Mouse (Mus musculus): ENCODE measurements around the gene Trpm7.

Trpm7 gene

DNA sequence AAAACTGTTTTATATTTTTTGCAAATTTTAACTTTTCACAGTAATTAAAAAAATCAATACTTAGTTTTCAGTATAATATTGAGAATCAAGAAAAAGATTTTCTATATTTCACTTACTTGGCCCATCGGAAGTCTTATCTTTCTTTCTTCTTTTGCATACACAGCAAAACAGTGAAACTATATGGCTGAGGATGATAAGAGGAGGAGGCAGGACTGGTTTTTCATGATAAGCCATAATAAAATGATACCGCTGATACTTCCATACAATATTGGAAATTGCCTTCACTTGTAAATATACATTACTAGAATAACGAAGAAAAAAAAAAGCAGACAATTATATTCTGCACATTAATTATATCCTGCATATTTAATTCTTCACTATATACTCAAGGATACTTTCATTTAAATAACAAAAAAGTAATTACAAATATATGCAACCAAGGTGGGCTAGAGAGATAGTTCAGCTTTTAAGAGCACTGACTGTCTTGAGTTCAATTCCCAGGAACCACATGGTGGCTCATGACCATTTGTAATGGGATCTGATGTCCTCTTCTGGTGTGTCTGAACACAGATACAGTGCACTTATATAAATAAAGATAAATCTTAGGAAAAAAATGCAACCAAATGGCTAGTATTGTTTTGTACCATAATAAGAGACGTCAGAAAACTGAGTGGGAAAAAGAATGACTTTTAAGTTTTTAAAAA, 59.2 kb downstream of the Trpm7 start:
- no peak for DNase-seq (ENCODE audit: low spot score in 2 of 2)

DNA sequence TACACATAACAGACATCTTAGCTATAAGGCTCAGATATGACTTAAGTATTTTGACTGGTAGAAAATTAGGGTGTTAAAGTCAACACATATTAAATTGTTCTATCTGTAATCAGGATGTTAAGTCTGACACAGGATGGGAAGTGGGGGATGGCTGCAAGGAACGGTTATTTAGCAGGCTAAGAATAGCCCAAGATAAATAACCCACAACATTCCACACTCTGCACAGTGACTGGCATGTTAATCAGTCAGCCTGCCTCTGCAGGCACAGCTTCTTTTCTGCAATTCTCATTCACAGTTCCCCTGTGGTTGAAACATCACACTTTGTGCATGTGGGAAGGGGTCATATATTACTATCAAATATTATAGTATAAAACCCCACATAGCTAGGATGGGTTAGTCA, 60.2 kb downstream of the Trpm7 start:
- no peak for DNase-seq (ENCODE audit: low spot score in 2 of 2)

DNA sequence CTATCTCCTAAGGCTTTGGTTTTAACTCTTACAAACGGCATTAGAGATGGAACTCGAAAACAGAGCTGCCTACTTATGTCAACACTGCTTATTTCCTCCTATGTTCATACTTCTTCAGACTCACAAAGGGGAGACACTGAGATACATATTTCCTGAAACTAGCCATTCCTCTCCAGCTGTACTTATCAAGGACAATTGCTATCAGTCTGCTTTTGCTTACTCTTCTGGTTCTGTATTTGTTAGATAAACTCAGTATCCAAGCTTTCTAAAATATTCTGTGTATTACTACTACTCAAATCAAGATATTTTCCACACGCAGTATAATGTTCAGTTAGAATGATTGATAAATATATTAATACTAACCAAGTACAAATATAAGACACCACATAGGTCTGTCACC, 74.0 kb downstream of the Trpm7 start:
- no peak for DNase-seq (ENCODE audit: low spot score in 2 of 2)

DNA sequence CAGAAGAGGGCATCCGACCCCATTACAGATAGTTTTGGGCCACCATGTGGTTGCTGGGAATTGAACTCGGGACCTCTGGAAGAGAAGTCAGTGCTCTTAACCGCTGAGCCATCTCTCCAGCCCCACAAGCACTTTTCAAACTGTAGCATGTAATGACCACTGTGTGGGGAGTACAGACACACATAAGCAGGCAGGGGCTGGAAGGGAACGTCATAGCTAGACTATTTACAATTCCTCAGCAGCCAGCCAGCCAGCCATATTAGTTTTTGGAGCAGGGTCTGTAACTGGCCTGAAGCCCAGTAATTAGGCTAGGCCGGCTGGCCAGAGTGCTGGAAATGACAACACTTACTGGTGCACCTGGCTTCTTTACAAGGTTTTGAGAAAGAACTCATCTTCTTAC, 77.6 kb downstream of the Trpm7 start:
- DNase-seq (ENCODE audit: low spot score in 2 of 2) = no peak

DNA sequence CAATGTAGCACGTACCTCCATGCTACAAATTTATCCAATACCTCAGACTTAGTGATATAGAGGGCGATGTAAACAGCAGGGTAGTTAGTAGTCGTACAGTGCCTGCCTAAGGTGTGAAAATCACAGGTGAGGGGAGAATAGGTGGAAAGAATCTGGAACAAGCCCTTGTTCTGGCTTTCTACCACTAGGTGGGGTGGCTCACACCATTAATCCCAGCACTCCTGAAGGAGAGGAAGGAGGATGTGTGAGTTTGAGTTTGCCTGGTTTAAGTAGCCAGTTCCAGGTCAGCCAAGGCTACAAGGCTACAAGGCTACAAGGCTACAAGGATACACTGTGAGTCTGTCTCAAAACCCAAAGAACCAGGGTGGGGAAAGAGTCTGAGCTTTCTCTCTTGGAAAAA, 80.3 kb downstream of the Trpm7 start:
- no peak for DNase-seq (ENCODE audit: low spot score in 2 of 2)

DNA sequence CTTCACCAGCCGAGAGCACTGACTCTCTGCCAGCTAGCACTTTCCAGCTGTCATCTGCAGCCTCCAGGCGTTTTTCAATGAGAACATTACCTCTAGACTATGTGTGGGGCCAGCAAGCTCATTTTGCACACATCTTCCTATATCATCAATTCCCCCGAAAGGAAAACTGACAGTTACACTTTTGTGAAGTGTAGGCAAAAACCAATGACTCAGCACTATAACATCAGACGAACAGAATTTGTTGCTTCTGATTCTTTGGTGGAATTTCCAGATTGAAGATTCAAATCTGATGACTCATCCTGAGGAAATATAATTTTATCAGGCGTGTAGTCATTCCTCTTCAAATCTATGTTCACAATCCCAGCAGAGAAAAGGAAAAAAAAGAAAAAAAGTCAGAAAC, 83.4 kb downstream of the Trpm7 start:
- DNase-seq (ENCODE audit: low spot score in 2 of 2) = no peak

DNA sequence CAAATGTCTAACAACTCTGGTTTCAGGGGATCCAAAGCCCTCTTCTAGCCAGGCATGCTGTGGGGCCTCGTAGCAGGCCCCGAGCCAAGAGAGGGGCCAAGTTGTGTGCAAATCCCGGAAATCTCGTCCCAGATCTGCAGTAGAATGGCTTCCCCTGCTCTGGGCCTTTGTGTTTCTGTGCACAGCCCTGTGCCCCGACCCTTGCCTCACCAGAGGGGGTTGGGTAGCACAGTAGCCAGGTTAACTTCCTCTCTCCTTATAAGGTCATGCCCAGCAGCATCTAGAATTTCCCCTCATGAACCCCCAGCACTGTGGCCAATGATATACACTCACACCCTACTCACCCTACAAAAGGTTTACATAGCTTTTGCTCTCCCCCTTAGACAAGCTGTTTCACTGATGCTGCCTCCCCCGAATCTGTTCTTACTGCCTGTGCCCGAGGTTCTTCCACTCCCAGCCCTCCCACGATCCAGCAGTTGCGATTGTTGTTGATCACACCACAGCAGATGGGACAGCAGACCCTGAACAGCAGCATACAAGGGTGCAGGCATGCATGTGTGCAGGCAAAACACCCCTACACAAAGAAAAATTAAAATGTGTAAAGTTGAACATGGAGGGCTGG, 88.2 kb downstream of the Trpm7 start:
- no peak for DNase-seq (ENCODE audit: low spot score in 2 of 2)

DNA sequence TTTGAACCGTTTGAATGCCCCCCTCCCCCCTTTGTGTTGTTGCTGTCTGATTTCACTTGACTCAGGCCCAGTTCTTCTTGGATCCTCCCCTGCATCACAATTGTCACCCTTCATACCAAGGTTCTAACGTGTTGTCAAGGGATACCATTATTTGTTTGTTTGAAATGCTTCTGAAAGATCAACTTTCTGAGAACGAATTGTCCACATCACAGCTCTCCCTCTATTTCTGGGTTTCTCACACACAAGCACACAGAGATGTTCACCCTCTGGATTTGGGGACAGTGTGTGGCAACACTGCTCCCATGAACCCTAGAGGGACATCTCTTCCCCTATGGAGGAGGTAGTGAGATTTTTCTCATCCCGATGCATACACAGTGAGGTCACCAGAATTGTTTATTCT, 92.7 kb downstream of the Trpm7 start, which contains the start of gene Usp50:
TSS of gene Usp50 (minus strand) at position 101 of the 400 bp plus-strand sequence.
- no peak for DNase-seq (ENCODE audit: low spot score in 2 of 2)

DNA sequence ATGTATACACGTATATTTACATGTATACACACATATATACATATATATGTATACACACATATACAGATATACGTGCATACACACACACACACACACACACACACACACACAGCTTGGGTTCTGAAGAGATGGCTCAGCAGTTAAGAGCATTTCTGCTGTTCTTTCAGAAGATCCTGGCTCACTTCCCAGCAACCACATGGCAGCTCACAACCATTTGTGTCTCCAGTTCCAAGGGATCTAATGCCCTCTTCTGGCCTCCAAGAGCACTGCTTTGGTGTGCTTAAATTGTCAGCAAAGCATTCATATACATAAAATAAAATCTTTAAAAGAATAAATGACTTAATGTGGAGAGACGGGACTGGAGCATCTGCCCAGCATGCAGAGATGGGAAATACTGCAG, 93.6 kb downstream of the Trpm7 start:
- DNase-seq (ENCODE audit: low spot score in 2 of 2) = peak in 1 of 2 experiments; percentile 48

DNA sequence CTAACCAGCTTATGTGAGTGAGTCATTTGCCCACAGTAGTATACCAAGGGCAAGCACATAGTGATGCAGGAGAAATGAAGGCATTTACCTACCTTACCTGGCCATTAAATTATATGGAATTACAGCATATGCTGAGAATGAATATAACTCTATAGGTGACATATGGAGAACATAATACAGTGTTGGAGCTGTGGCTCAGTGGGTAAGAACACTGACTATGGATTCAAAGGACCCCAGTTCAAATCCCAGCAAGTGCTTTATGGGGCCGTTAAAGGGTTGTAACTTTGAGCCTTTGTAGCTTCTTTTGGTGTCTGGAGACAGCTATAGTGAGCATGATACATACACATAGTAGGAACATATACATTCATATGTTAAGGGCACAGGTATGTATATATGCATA, 94.6 kb downstream of the Trpm7 start:
- DNase-seq (ENCODE audit: low spot score in 2 of 2) = no peak

DNA sequence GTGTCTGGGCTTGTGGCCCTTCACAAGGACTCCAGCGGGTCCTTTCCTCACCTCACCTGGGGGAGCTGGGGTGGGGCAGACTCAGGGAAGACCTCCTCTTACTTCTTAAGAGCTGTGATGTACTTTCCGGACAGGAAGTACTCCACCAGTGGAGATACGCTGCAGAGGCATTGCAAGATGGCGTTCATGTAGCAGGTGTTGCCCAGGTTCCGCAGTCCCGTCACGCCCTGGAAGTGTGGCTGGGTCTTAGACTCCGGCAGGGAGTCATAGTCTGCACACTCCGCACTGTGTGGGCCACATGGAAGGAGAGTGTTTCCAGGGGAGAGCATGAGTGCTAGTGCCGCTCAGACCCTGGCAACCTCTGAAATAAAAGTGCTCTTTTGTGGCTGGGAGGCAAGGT, 95.7 kb downstream of the Trpm7 start:
- DNase-seq (ENCODE audit: low spot score in 2 of 2) = no peak

DNA sequence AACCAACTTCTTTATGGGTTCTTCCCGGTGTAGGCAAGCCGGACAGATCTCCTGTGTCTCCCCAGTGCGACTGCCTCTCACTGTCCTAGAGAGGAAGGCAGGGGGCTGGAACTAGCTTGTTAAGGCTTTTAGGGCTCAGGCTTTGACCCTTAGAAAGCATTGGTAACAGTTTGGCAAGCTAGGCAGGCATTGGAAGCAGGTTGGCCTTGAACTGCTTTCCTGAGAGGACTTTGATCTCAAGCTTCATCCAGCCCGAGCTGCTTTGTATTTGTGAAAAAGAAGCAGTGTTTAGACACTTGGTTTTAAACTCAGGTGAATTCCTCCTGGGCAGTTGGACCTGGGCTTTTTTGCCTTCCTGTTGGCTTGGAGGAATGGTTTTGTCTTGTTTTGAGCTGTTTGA, 97.2 kb downstream of the Trpm7 start:
- DNase-seq (ENCODE audit: low spot score in 2 of 2) = no peak

DNA sequence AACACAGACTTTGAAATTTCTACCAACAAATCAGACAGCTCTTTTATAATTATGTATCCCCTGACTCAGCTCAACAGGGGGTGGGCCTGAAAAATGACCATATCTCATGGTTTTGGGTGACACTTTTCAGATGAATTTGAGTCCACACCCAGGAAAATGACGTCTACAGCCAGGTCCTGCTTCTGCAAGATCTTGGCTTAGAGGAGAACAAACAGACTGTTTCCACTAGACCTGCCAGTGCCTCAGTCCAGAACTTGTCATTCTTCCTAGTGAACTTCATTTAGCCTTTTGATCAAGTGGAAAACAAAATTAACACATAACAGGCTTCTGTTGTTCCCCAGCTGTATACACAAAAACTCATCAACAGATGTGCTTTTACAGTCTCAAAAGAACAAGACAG, 99.6 kb downstream of the Trpm7 start:
- DNase-seq (ENCODE audit: low spot score in 2 of 2) = no peak

DNA sequence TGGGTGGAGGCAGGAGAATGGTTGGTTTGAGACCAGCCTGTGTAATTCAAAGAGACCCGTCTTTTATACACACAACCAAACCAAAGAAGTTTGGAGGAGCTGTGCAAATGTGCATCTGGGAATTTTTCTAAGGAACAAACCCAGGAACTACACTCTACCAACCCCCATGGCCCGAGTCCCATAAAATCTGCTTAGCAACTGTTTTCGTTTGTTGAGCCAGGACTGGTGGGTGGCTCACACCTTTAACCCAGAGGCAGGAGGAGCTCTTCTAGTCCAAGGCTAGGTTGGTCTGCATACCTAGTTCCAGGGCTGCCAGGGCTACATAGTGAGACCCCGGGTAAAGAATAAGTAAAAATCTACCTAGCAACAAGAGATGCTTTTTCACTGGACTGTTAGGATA, 100.1 kb downstream of the Trpm7 start:
- no peak for DNase-seq (ENCODE audit: low spot score in 2 of 2)

DNA sequence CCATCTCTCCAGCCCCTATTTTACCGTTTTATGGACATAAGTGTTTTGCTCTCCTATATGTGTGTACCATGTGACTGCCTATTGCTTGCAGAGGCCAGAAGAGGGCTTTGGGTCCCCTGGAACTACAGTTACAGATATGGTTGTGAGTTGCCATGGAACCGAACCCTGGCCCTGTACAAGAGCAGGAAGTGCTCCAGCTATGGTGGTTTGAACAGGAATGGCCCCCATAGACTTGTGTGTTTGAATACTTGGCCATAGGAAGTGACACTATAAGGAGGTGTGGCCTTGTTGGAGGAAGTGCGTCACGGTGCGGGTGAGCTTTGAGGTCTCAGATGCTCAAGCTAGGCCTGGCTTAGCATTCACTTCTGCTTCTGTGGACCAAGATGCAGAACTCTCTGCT, 103.8 kb downstream of the Trpm7 start:
- DNase-seq (ENCODE audit: low spot score in 2 of 2) = no peak

DNA sequence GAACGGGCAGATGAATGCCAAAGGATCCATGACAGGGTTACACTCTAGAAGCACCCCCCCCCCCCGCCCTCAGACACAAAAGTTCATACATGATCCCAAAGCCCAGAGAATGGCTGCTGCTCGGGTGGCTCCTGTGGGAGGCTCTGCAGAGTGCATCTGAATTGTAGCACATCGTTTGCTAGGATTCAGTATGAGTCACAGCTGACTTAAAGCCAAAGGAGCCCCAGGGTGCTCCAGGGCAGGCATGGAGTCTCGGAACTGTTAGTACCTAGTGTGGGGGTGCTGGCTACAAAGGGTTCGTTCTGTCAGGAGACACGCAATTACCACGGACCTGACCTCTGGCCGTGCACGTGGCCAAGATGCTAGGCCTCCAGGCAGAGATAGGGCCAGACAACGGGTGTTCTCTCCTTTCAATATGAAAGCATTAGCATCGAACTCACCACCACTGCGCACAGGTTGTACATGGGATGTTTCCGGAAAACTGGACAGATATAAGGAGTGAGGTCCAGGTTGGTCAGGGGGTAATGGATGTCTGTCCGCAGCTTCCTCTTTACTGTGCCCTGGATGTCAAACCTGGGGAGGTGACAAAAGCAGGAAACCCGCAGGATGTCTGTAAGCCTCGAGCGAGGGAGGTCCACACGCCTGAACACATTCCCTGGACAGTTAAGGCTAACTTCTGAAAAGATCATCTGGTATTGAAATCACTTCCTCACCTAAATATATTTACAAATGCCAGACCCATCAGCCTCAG, 106.4 kb downstream of the Trpm7 start:
- no peak for DNase-seq (ENCODE audit: low spot score in 2 of 2)

DNA sequence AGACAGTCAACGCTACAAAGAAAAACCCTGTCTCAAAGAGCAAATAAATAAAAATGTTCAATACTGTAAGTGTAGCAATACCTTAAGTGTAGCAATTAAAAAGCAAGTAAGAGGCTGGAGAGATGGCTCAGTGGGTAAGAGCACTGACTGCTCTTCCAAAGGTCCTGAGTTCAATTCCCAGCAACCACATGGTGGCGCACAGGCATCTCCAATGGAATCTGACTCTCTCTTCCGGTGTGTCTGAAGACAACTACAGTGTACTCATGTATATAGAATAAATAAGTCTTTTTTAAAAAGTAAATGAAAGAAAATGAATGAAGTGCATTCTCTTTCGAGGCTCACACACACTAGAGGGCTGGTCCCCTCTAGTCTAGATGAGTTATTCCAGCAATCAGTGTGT, 107.8 kb downstream of the Trpm7 start:
- DNase-seq (ENCODE audit: low spot score in 2 of 2) = no peak

DNA sequence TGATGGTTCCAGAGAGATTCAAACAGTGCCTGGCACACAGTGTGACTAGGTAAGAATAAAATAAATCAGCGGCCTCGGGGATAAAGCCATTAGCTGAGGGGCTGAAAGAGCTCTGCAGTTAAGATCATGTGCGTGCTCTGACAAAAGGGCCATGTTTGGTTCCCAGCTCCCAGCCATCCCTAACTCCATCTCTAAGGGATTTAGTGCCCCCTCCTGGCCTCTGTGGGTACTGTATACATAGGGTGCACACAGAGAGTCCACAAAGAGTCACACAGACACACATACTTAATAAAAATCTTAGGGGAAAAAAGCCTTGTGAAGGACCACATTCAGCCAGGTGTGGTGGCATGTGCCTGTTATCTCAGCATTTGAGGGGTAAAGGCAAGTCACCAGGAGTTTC, 108.4 kb downstream of the Trpm7 start:
- no peak for DNase-seq (ENCODE audit: low spot score in 2 of 2)

DNA sequence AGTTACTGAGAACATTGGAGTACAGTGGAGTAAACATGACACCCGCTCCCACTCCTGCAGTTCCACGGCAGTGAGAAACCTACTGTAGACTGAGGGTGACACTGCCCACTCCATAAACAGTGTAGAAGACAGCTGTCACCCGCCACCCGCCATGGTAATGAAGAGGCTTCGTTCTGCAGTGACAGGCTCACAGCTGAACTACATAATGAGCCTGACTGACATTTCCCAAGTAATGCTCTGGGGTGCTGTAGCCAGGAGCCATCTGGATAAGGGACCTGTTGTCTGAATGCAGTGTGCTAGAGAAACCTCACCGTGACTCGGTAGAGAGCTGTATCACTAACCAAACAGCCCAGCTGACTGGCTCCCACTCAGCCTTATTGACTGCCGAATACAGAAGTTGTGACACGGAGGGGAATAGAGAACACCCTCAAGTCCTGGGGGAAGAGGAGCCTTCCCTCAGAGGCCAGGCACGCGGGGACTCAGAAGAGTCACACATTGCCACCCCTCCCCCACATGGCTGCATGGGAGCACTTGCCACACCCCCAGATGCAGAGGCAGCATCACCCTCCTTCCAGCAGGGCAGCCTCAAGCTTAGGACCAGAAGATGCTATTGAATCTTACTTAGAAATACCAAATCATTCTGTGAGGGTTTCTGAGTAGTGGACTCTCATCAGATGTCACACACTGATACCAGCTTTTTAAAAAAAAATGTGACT, 110.0 kb downstream of the Trpm7 start:
- DNase-seq (ENCODE audit: low spot score in 2 of 2) = no peak

DNA sequence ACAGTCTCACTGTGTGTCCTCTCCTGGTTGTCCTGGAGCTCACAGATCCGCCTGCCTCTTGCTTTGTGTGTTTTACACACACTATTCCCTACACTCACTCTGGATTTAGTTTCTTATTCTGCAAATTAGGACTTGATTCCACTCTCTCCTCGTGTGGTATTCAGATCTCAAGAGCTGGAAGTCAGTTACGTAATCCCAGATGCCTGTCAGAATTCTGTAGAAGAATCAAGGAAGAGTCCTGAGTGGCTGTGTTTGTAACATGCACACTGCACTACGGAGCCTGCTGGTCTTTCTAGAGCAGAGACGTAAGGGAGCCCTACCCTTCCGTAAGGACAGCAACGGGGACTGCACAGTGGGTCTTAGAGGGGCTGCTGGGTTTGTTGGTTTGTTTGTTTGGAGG, 116.7 kb downstream of the Trpm7 start:
- no peak for DNase-seq (ENCODE audit: low spot score in 2 of 2)

DNA sequence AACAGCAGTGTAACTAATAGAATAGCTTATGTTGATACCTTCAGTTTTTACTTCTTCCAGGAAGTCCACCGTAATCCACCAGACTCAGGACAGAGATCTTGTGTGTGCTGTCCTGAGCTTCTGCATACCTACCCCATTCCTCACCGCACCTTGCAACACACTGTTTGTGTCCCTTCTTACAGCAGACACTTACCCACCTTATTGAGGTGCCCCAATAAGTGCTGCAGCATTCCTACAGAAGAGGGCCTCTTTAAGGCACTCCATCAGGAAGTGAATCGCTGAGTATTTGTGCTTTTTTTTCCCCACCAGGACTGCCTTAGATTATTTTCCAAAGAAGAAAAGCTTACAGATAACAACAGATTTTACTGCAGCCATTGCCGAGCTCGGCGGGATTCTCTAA, 120.4 kb downstream of the Trpm7 start:
- DNase-seq (ENCODE audit: low spot score in 2 of 2) = no peak

DNA sequence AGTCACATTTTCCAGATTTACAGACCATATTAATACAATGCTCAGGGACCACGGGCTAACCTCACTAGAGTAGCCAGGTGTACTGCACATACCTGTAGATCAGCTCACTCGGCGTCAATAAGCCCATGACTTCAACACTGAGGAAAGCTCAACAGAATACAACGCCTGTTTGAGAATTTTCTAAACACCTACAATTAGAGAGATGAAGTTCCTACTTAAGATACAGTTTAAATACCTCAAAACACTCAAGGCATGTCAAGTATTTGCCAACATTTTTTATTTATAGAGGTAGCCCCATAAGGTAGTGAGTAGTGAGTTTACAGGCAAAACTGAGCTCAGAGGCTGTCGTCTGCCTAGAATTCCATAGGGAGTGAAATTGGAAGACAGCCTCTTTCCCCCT, 132.6 kb downstream of the Trpm7 start:
- DNase-seq (ENCODE audit: low spot score in 2 of 2) = no peak

Data from frontal cortex, postnatal 14 days (tissue).